Mouse (Mus musculus) bone marrow, adult 2 months (tissue): ENCODE measurements around the gene Sidt1.

Source experiments
- CTCF ChIP-seq: fragments of 200-500 bp; IDR thresholded peaks from 2 replicates; pipeline ENCODE4 v1.5.1; 2011; ENCODE audit warnings: low read length, control low read depth; ENCODE audit not compliant: control insufficient read depth, insufficient read depth
- POLR2A ChIP-seq: fragments of 200-500 bp; IDR thresholded peaks from 2 replicates; pipeline ENCODE4 v1.6.1; 2011; ENCODE audit warnings: low read depth, mild to moderate bottlenecking, control low read depth, low read length, borderline replicate concordance; ENCODE audit not compliant: control insufficient read depth

- TF ChIP-seq CTCF: no peak
- no peak for TF ChIP-seq POLR2A
Observed at GRCm38 (mm10) chr16:44287356-44287950, 45.5 kb downstream of the Sidt1 start.
